Comparison of ENCODE assay signal across 29 mouse cellular contexts in the genomic region with DNA sequence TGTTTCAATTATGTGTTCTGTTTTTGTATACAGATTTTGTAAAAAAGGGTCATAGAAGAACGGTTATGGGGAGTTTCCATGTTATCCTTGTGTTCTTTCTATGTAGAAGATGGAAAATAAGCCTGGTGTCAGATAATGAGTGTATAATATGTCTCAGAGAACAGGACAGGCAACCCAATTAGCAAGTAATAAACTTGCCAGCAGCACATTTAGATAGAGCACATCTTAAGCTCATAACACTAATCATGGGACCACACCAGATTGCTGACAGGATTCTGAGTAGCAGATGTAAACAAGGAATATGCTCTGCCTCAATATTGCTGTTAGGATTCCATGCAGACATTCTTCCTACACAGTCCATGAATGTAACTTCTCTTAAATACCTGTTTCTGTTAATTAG.
"Had no signal": no experiment of that assay in that cellular context is flagged by ENCODE, and none has a peak within 500 bp of the region (broad histone marks: within the 10 kb centered on the region; RNA-seq: fewer than 3 reads in every experiment).

No protein-coding gene starts in this region.

- H3K4me3 ChIP-seq: heart, adult 2 months; heart, embryonic 13.5 days; heart, embryonic 15.5 days; hindbrain, embryonic 10.5 days; hindbrain, embryonic 12.5 days; intestine, embryonic 15.5 days; layer of hippocampus, adult 2 months; left cerebral cortex, adult 2 months; limb, embryonic 10.5 days; limb, embryonic 12.5 days; liver, embryonic 13.5 days; liver, embryonic 15.5 days had no signal

- H3K9me3 ChIP-seq: heart, embryonic 13.5 days; heart, embryonic 15.5 days; hindbrain, embryonic 10.5 days; hindbrain, embryonic 12.5 days; intestine, embryonic 15.5 days; limb, embryonic 10.5 days; limb, embryonic 12.5 days; liver, embryonic 13.5 days; liver, embryonic 15.5 days had no signal

- H3K4me1 ChIP-seq: heart, embryonic 13.5 days; heart, embryonic 15.5 days; hindbrain, embryonic 10.5 days; hindbrain, embryonic 12.5 days; intestine, embryonic 15.5 days; limb, embryonic 12.5 days; liver, embryonic 13.5 days; liver, embryonic 15.5 days had no signal

- DNase-seq: gastrocnemius, postnatal 14 days; gastrocnemius, postnatal 36 days; heart, adult 11 months; heart, adult 2 months; heart, postnatal 4 days; kidney, adult 18-20 months; kidney, adult 8-10 months; kidney, postnatal 10 days; kidney, postnatal 25 days; kidney, postnatal 4 days; liver; liver, embryonic 13.5 days; liver, postnatal 0 days had no signal

- ATAC-seq: hindbrain, embryonic 16.5 days; inflammation-experienced regulatory T-cells, adult 6 months; intestine, embryonic 15.5 days; intestine, postnatal 0 days; liver, postnatal 0 days had no signal

- H3K27ac ChIP-seq: heart, adult 2 months; heart, embryonic 13.5 days; heart, embryonic 15.5 days; hindbrain, embryonic 10.5 days; hindbrain, embryonic 12.5 days; hindbrain, embryonic 14.5 days; intestine, embryonic 15.5 days; layer of hippocampus, adult 2 months; left cerebral cortex, adult 2 months; limb, embryonic 10.5 days; limb, embryonic 12.5 days; liver, embryonic 13.5 days; liver, embryonic 15.5 days had no signal

- H3K27me3 ChIP-seq: heart, embryonic 13.5 days; heart, embryonic 15.5 days; hindbrain, embryonic 12.5 days; intestine, embryonic 15.5 days; limb, embryonic 12.5 days; liver, embryonic 13.5 days; liver, embryonic 15.5 days had no signal

- H3K4me2 ChIP-seq: heart, embryonic 11.5 days; heart, embryonic 13.5 days; heart, embryonic 15.5 days; hindbrain, embryonic 12.5 days; hindbrain, embryonic 14.5 days; intestine, embryonic 15.5 days; limb, embryonic 12.5 days; liver, embryonic 11.5 days; liver, embryonic 13.5 days; liver, embryonic 15.5 days had no signal

- H3K9ac ChIP-seq: heart, embryonic 13.5 days; heart, embryonic 15.5 days; hindbrain, embryonic 12.5 days; hindbrain, embryonic 14.5 days; intestine, embryonic 15.5 days; limb, embryonic 12.5 days; liver, embryonic 13.5 days; liver, embryonic 15.5 days; liver, postnatal 0 days had no signal

- H3K36me3 ChIP-seq: heart, embryonic 13.5 days; heart, embryonic 15.5 days; hindbrain, embryonic 10.5 days; hindbrain, embryonic 12.5 days; intestine, embryonic 15.5 days; limb, embryonic 10.5 days; limb, embryonic 12.5 days; liver, embryonic 13.5 days; liver, embryonic 15.5 days had no signal
